Mouse (Mus musculus): ENCODE measurements around the gene Pdxk.

DNA sequence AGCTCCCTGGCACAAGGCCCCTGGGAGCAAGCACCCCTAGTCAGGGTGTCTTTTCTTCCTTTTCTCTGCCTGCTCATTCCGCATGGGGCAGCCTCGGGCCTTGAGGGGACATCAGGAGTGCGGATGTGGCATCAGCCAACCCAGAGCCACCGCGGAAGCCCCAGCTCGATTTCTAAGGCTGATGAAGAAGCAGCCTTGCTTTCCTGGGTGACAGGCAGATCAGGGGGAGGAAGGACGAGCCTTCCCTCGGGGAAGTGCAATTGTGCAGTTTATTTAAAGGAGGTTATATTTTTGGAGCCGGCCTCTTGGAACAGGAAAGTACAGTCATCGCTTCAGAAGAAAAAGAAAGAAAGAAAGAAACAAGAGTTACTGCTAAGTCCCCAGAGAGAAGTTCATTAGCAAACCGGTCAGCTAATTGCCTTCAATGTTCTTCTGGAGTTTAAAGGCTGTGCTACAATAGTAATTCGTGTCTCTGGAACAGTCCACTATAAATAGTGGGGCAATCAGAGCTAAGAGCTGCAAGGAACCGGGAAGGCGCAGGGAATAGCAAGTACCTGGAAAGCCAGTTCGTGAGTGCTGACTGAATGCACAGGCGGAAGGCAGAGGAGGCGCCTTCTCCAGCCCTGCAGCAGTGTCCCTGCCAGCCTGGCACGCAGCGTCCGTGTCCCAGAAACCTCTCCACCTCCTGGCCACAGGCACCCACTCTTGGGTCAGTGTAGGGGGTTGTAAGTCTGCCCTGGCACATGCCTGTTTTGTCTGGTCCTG is 76.4 kb downstream of the Pdxk start:
- TF ChIP-seq HCFC1 (IDR thresholded peaks at IDR 0.05; ENCODE audit: low read depth, low read length), result no peak
- TF ChIP-seq MAX (IDR thresholded peaks at IDR 0.05; ENCODE audit: low read length), result no peak
- no peak for TF ChIP-seq UBTF (IDR thresholded peaks at IDR 0.05; ENCODE audit: low read depth, low read length)
